Mouse (Mus musculus): ENCODE measurements around the gene Bcar1.

Bcar1 gene

GRCm38 (mm10) chr8:111743792-111744696 is at the start of gene Bcar1:
TSS of gene Bcar1 (minus strand) at chr8:111743809.
- peak; percentile 89 for DNase-seq (ENCODE audit: low read depth, low spot score)

- no peak for DNase-seq (ENCODE audit: low read depth, low spot score)
Measured at GRCm38 (mm10) chr8:111789639-111790038, 46.0 kb upstream of the Bcar1 start.

GRCm38 (mm10) chr8:111789200-111789599 is 45.6 kb upstream of the Bcar1 start:
- DNase-seq (ENCODE audit: low read depth, low spot score) = no peak

- no peak for DNase-seq (ENCODE audit: low read depth, low spot score)
Measured at GRCm38 (mm10) chr8:111788497-111788896, 44.9 kb upstream of the Bcar1 start.

- DNase-seq (ENCODE audit: low read depth, low spot score) = no peak
Measured at GRCm38 (mm10) chr8:111788085-111788484, 44.5 kb upstream of the Bcar1 start.

GRCm38 (mm10) chr8:111787683-111788082 is 44.1 kb upstream of the Bcar1 start:
- no peak for DNase-seq (ENCODE audit: low read depth, low spot score)

- no peak for DNase-seq (ENCODE audit: low read depth, low spot score)
Measured at GRCm38 (mm10) chr8:111786701-111787588, 43.3 kb upstream of the Bcar1 start.

GRCm38 (mm10) chr8:111786116-111786515 is 42.5 kb upstream of the Bcar1 start:
- DNase-seq (ENCODE audit: low read depth, low spot score) = no peak

- DNase-seq (ENCODE audit: low read depth, low spot score) = no peak
Measured at GRCm38 (mm10) chr8:111782671-111783394, 39.2 kb upstream of the Bcar1 start.

- no peak for DNase-seq (ENCODE audit: low read depth, low spot score)
Measured at GRCm38 (mm10) chr8:111782161-111782560, 38.6 kb upstream of the Bcar1 start.

- DNase-seq (ENCODE audit: low read depth, low spot score) = no peak
Measured at GRCm38 (mm10) chr8:111780697-111781424, 37.3 kb upstream of the Bcar1 start.

GRCm38 (mm10) chr8:111779690-111780089 is 36.1 kb upstream of the Bcar1 start:
- no peak for DNase-seq (ENCODE audit: low read depth, low spot score)

- DNase-seq (ENCODE audit: low read depth, low spot score) = no peak
Measured at GRCm38 (mm10) chr8:111778801-111779200, 35.2 kb upstream of the Bcar1 start.

- no peak for DNase-seq (ENCODE audit: low read depth, low spot score)
Measured at GRCm38 (mm10) chr8:111776492-111776891, 32.9 kb upstream of the Bcar1 start.

GRCm38 (mm10) chr8:111775766-111776165 is 32.2 kb upstream of the Bcar1 start:
- no peak for DNase-seq (ENCODE audit: low read depth, low spot score)

GRCm38 (mm10) chr8:111773476-111773875 is 29.9 kb upstream of the Bcar1 start:
- DNase-seq (ENCODE audit: low read depth, low spot score) = no peak

GRCm38 (mm10) chr8:111773057-111773456 is 29.4 kb upstream of the Bcar1 start:
- DNase-seq (ENCODE audit: low read depth, low spot score) = no peak

GRCm38 (mm10) chr8:111772083-111772482 is 28.5 kb upstream of the Bcar1 start:
- DNase-seq (ENCODE audit: low read depth, low spot score) = no peak

- no peak for DNase-seq (ENCODE audit: low read depth, low spot score)
Measured at GRCm38 (mm10) chr8:111771625-111772020, 28.0 kb upstream of the Bcar1 start.

GRCm38 (mm10) chr8:111770958-111771624 is 27.5 kb upstream of the Bcar1 start:
- DNase-seq (ENCODE audit: low read depth, low spot score) = no peak
